Mouse (Mus musculus): ENCODE results near the gene 3110082I17Rik. TPM values are rescaled to one million over a fixed set of nuclear protein-coding genes. Genes with fewer than 3 reads are reported as not detected.
A peak's percentile ranks its signal among the peaks of the same experiment; 100 is the strongest.
"Not testable (repeated sequence)": the region's sequence is repeated elsewhere in the genome, so short reads cannot be mapped to it uniquely, and the experiment has no call there.

The 3110082I17Rik gene
- total RNA-seq, 2 experiments from 2014 or later: 13.9 to 15.6 TPM

GRCm38 (mm10) chr5:139404801-139405401 is 55.4 kb downstream of the 3110082I17Rik start, which contains the start of gene C130050O18Rik:
Gene C130050O18Rik, plus strand, starts transcription at chr5:139405280.
- no peak for DNase-seq (ENCODE audit: low spot score in 2 of 2)
- intact Hi-C loops (cut with DNase I): loop anchor here (5.0 kb wide), 1 partner anchor 52 kb away; no protein-coding TSS in a partner anchor

- intact Hi-C loops (cut with DNase I): loop anchor here (2.0 to 5.0 kb wide), 2 partner anchors 27 to 54 kb away; no protein-coding TSS in a partner anchor
Measured at GRCm38 (mm10) chr5:139403692-139404260, 56.6 kb downstream of the 3110082I17Rik start.

GRCm38 (mm10) chr5:139402106-139402505 is 58.2 kb downstream of the 3110082I17Rik start:
- peak in 1 of 2 experiments; percentile 76 for DNase-seq (ENCODE audit: low spot score in 2 of 2)
- intact Hi-C loops (cut with DNase I): loop anchor here (2.0 to 5.0 kb wide), 2 partner anchors 29 to 55 kb away; no protein-coding TSS in a partner anchor

More at GRCm38 (mm10) chr5:139403692-139404260, 56.6 kb downstream of the 3110082I17Rik start:
- no peak for DNase-seq (ENCODE audit: low spot score in 2 of 2)

- DNase-seq (ENCODE audit: low spot score in 2 of 2): no peak
- intact Hi-C loops (cut with DNase I): loop anchor here (5.0 kb wide), 1 partner anchor 57 kb away; no protein-coding TSS in a partner anchor
Measured at GRCm38 (mm10) chr5:139399991-139400390, 60.3 kb downstream of the 3110082I17Rik start.

GRCm38 (mm10) chr5:139398786-139399185 is 61.5 kb downstream of the 3110082I17Rik start:
- DNase-seq (ENCODE audit: low spot score in 2 of 2): no peak
- intact Hi-C loops (cut with DNase I): loop anchor here (1.0 kb wide), 1 partner anchor 34 kb away; no protein-coding TSS in a partner anchor

- DNase-seq (ENCODE audit: low spot score in 2 of 2): peak; percentile 90 to 97
- intact Hi-C loops (cut with DNase I): loop anchor here (1.0 kb wide), 1 partner anchor 34 kb away; no protein-coding TSS in a partner anchor
Measured at GRCm38 (mm10) chr5:139397959-139398753, 62.2 kb downstream of the 3110082I17Rik start.

GRCm38 (mm10) chr5:139397359-139397916 is 62.9 kb downstream of the 3110082I17Rik start:
- DNase-seq (ENCODE audit: low spot score in 2 of 2): no peak
- intact Hi-C loops (cut with DNase I): no loop called here

GRCm38 (mm10) chr5:139395528-139395927 is 64.8 kb downstream of the 3110082I17Rik start:
- DNase-seq (ENCODE audit: low spot score in 2 of 2): no peak
- intact Hi-C loops (cut with DNase I): no loop called here

GRCm38 (mm10) chr5:139394399-139394798 is 65.9 kb downstream of the 3110082I17Rik start:
- peak in 1 of 2 experiments; percentile 7 for DNase-seq (ENCODE audit: low spot score in 2 of 2)
- intact Hi-C loops (cut with DNase I): no loop called here

GRCm38 (mm10) chr5:139393197-139393588 is 67.1 kb downstream of the 3110082I17Rik start:
- intact Hi-C loops (cut with DNase I): no loop called here
- DNase-seq (ENCODE audit: low spot score in 2 of 2): peak in 1 of 2 experiments; percentile 3

GRCm38 (mm10) chr5:139392219-139393196 is 67.8 kb downstream of the 3110082I17Rik start:
- peak in 1 of 2 experiments; percentile 45 for DNase-seq (ENCODE audit: low spot score in 2 of 2)
- intact Hi-C loops (cut with DNase I): no loop called here

- peak in 1 of 2 experiments; percentile 4 for DNase-seq (ENCODE audit: low spot score in 2 of 2)
- intact Hi-C loops (cut with DNase I): no loop called here
Measured at GRCm38 (mm10) chr5:139391309-139391990, 68.9 kb downstream of the 3110082I17Rik start.

- intact Hi-C loops (cut with DNase I); DNase-seq (ENCODE audit: low spot score in 2 of 2): not testable (repeated sequence)
Measured at GRCm38 (mm10) chr5:139390324-139391119, 69.8 kb downstream of the 3110082I17Rik start.

- intact Hi-C loops (cut with DNase I): no loop called here
- DNase-seq (ENCODE audit: low spot score in 2 of 2): peak; percentile 47 to 66
Measured at GRCm38 (mm10) chr5:139389676-139390061, 70.7 kb downstream of the 3110082I17Rik start.

- intact Hi-C loops (cut with DNase I): no loop called here
- peak; percentile 45 to 55 for DNase-seq (ENCODE audit: low spot score in 2 of 2)
Measured at GRCm38 (mm10) chr5:139388694-139389675, 71.3 kb downstream of the 3110082I17Rik start.

- intact Hi-C loops (cut with DNase I): no loop called here
Measured at GRCm38 (mm10) chr5:139388195-139388570, 72.1 kb downstream of the 3110082I17Rik start.

More at GRCm38 (mm10) chr5:139388195-139388570, 72.1 kb downstream of the 3110082I17Rik start:
- DNase-seq (ENCODE audit: low spot score in 2 of 2): no peak

Measured in left cerebral cortex, postnatal 25 days (tissue).